ENCODE assay signal across 8 mouse cellular contexts in the genomic region with DNA sequence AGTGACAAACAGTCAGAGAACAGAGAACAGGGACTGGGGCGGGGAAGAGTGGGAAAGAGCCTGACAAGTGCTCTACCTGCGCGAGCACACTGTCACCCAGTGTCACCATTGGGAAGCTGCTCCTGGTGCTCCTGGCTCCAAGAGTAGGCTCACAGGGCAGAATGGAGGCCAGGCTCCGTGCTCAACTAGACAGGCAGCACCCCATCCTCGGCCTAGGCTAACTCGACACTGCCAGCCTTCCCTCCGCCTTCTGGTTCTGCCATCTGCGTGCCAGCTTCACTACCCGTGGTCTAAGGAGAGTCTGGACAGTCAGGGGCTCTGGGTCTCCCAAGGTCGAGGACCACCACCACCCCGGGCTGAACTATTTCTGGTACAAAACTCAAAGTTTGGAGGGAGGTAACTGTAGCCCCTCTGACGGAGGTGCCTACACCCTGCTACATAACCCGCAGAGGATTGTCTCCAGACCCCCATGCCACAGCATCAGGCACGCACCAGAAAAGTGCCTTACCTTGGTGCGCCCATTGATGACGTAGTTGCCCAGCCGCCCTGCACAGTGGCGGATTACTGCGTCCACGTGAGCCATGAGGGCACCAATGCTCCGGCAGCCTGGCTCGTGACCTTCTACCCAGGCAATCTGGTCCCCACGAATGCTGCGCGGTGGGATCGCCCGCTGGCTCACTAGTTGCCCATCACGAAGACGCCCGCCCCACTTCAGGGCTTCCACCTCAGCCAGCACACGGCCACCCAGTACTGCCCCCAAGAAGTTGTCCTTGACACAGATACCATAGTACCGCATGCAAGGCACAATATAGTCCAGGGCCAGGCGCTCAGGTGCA. TPM values are rescaled to one million over a fixed set of nuclear protein-coding genes. Genes with fewer than 3 reads are reported as not detected.
DNase-seq lines count a peak whose midpoint lies in the region; ATAC-seq lines count a peak whose summit lies in the region.

No protein-coding gene starts in this region.

- H3K9ac ChIP-seq in heart, embryonic 12.5 days = peak overlapping the region; percentile 90
- H3K9ac ChIP-seq in heart, embryonic 15.5 days = peak overlapping the region; percentile 74; the same call in 1 of the 2 replicates
- peak overlapping the region; percentile 26; the same call in 1 of the 2 replicates for H3K9ac ChIP-seq in limb, embryonic 15.5 days

- peak overlapping the region; percentile 84 for H3K4me2 ChIP-seq in heart, embryonic 12.5 days
- peak overlapping the region; percentile 82 for H3K4me2 ChIP-seq in heart, embryonic 15.5 days
- H3K4me2 ChIP-seq in limb, embryonic 15.5 days = peak overlapping the region; percentile 83

- H3K4me3 ChIP-seq in heart, embryonic 12.5 days = peak overlapping the region; percentile 87
- H3K4me3 ChIP-seq in heart, embryonic 15.5 days = peak overlapping the region; percentile 66
- peak overlapping the region; percentile 77 for H3K4me3 ChIP-seq in limb, embryonic 15.5 days

- peaks cover 66% of the 10 kb centered on the region for H3K4me1 ChIP-seq in heart, embryonic 12.5 days (replicated peaks)
- peaks cover 66% of the 10 kb centered on the region for H3K4me1 ChIP-seq in heart, embryonic 15.5 days (replicated peaks)
- H3K4me1 ChIP-seq in limb, embryonic 15.5 days = peaks cover 70% of the 10 kb centered on the region

- H3K27me3 ChIP-seq in heart, embryonic 12.5 days (replicated peaks) = no peaks in the 10 kb centered on the region
- no peaks in the 10 kb centered on the region for H3K27me3 ChIP-seq in heart, embryonic 15.5 days
- H3K27me3 ChIP-seq in limb, embryonic 15.5 days = no peaks in the 10 kb centered on the region

- H3K9me3 ChIP-seq in heart, embryonic 12.5 days (replicated peaks) = no peaks in the 10 kb centered on the region
- no peaks in the 10 kb centered on the region for H3K9me3 ChIP-seq in heart, embryonic 15.5 days (replicated peaks)
- no peaks in the 10 kb centered on the region for H3K9me3 ChIP-seq in limb, embryonic 15.5 days

- H3K27ac ChIP-seq in heart, embryonic 12.5 days (ENCODE audit: poor library complexity, severe bottlenecking) = no peak overlapping the region
- H3K27ac ChIP-seq in heart, embryonic 15.5 days = no peak overlapping the region
- no peak overlapping the region for H3K27ac ChIP-seq in limb, embryonic 15.5 days

- 76% methylated on average over 33 of the region's 33 CpGs for WGBS in heart, embryonic 12.5 days
- 81% methylated on average over 33 of the region's 33 CpGs for WGBS in heart, embryonic 15.5 days
- 81% methylated on average over 33 of the region's 33 CpGs for WGBS in limb, embryonic 15.5 days

- H3K36me3 ChIP-seq in heart, embryonic 12.5 days = peaks cover 55% of the 10 kb centered on the region
- H3K36me3 ChIP-seq in heart, embryonic 15.5 days = peaks cover 16% of the 10 kb centered on the region
- peaks cover 48% of the 10 kb centered on the region for H3K36me3 ChIP-seq in limb, embryonic 15.5 days

- no peak for ATAC-seq in heart, embryonic 12.5 days (ENCODE audit: insufficient number of reproducible peaks, low FRiP score)
- ATAC-seq in heart, embryonic 15.5 days (replicated peaks; ENCODE audit: insufficient number of reproducible peaks, insufficient read depth, low FRiP score, low read depth) = no peak
- ATAC-seq in limb, embryonic 15.5 days (ENCODE audit: insufficient number of reproducible peaks, low FRiP score, low TSS enrichment, low read depth) = no peak
- no peak for ATAC-seq in activated CD4-positive, CD25-positive, alpha-beta regulatory T cell, adult 4 months

- DNase-seq in heart, postnatal 14 days = no peak
- DNase-seq in adrenal gland, postnatal 36 days = peak; percentile 71
- DNase-seq in urinary bladder, postnatal 10 days (ENCODE audit: low spot score) = no peak
- no peak for DNase-seq in spleen, postnatal 10 days (ENCODE audit: low spot score in 2 of 2)

- intact Hi-C loops in heart, postnatal 14 days (cut with DNase I) = loop anchor here (5.0 to 10.0 kb wide), 2 partner anchors 33 to 320 kb away; partner anchors contain the start of genes BC024978, Sertad1 and Snrpa

RNA-seq across cellular contexts. Expression of gene Egln2, which starts 2.3 kb away (rescaled TPM):
- 56.5 and 57.4 TPM in 2 replicates for polyA plus RNA-seq in heart, embryonic 12.5 days (2016; fragmentation: Nextera tagmentation; extraction: Ambion mirVana)
- 10 to 100 TPM; 60.1 to 60.6 TPM for total RNA-seq in heart, postnatal 14 days (2021)
- 100 to 1,000 TPM in 1 of 2 experiments, 10 to 100 TPM in 1; 86.0 to 106 TPM for total RNA-seq in adrenal gland, postnatal 36 days (2021)
- 45.7 and 65.8 TPM in 2 replicates for polyA plus RNA-seq in heart, embryonic 15.5 days (2015; fragmentation: Nextera tagmentation; extraction: Ambion mirVana)
- 74.5 and 78.3 TPM in 2 replicates for polyA plus RNA-seq in limb, embryonic 15.5 days (2015; fragmentation: Nextera tagmentation; extraction: Ambion mirVana)
- 10 to 100 TPM; 12.4 to 14.3 TPM for polyA plus RNA-seq in activated CD4-positive, CD25-positive, alpha-beta regulatory T cell, adult 4 months (2017; shearing (Covaris generic))

RNA-seq across cellular contexts. Expression of gene Cyp2t4, which starts 10.8 kb away (rescaled TPM):
- polyA plus RNA-seq in heart, embryonic 12.5 days (2016; fragmentation: Nextera tagmentation; extraction: Ambion mirVana) = not detected in 2 replicates
- total RNA-seq in heart, postnatal 14 days (2021) = not detected
- not detected for total RNA-seq in adrenal gland, postnatal 36 days (2021)
- polyA plus RNA-seq in heart, embryonic 15.5 days (2015; fragmentation: Nextera tagmentation; extraction: Ambion mirVana) = 0.11 TPM in 1 of 2 replicates, not detected in the other
- 0.09 TPM in 1 of 2 replicates, not detected in the other for polyA plus RNA-seq in limb, embryonic 15.5 days (2015; fragmentation: Nextera tagmentation; extraction: Ambion mirVana)
- polyA plus RNA-seq in activated CD4-positive, CD25-positive, alpha-beta regulatory T cell, adult 4 months (2017; shearing (Covaris generic)) = under 1 TPM in 1 of 2 experiments, not detected in 1; 0.41 TPM

RNA-seq across cellular contexts. Expression of gene Rab4b, which starts 14.4 kb away (rescaled TPM):
- polyA plus RNA-seq in heart, embryonic 12.5 days (2016; fragmentation: Nextera tagmentation; extraction: Ambion mirVana) = 51.2 and 53.5 TPM in 2 replicates
- total RNA-seq in heart, postnatal 14 days (2021) = 10 to 100 TPM; 21.9 to 22.1 TPM
- total RNA-seq in adrenal gland, postnatal 36 days (2021) = 10 to 100 TPM; 50.9 to 59.0 TPM
- 43.0 and 52.6 TPM in 2 replicates for polyA plus RNA-seq in heart, embryonic 15.5 days (2015; fragmentation: Nextera tagmentation; extraction: Ambion mirVana)
- 70.5 and 73.3 TPM in 2 replicates for polyA plus RNA-seq in limb, embryonic 15.5 days (2015; fragmentation: Nextera tagmentation; extraction: Ambion mirVana)
- 100 to 1,000 TPM; 126 to 166 TPM for polyA plus RNA-seq in activated CD4-positive, CD25-positive, alpha-beta regulatory T cell, adult 4 months (2017; shearing (Covaris generic))

RNA-seq across cellular contexts. Expression of gene Gm21983, which starts 16.6 kb away (rescaled TPM):
- polyA plus RNA-seq in heart, embryonic 12.5 days (2016; fragmentation: Nextera tagmentation; extraction: Ambion mirVana) = 0.34 and 0.64 TPM in 2 replicates
- total RNA-seq in heart, postnatal 14 days (2021) = not detected
- total RNA-seq in adrenal gland, postnatal 36 days (2021) = not detected
- polyA plus RNA-seq in heart, embryonic 15.5 days (2015; fragmentation: Nextera tagmentation; extraction: Ambion mirVana) = not detected in 2 replicates
- polyA plus RNA-seq in limb, embryonic 15.5 days (2015; fragmentation: Nextera tagmentation; extraction: Ambion mirVana) = 0.90 and 1.2 TPM in 2 replicates
- polyA plus RNA-seq in activated CD4-positive, CD25-positive, alpha-beta regulatory T cell, adult 4 months (2017; shearing (Covaris generic)) = under 1 TPM in 1 of 2 experiments, not detected in 1; 0.52 TPM

RNA-seq across cellular contexts. Expression of gene Mia, which starts 16.6 kb away (rescaled TPM):
- 0.92 TPM in 1 of 2 replicates, not detected in the other for polyA plus RNA-seq in heart, embryonic 12.5 days (2016; fragmentation: Nextera tagmentation; extraction: Ambion mirVana)
- not detected for total RNA-seq in heart, postnatal 14 days (2021)
- total RNA-seq in adrenal gland, postnatal 36 days (2021) = under 1 TPM; 0.50 to 0.56 TPM
- polyA plus RNA-seq in heart, embryonic 15.5 days (2015; fragmentation: Nextera tagmentation; extraction: Ambion mirVana) = 4.9 and 12.8 TPM in 2 replicates
- polyA plus RNA-seq in limb, embryonic 15.5 days (2015; fragmentation: Nextera tagmentation; extraction: Ambion mirVana) = 127 and 146 TPM in 2 replicates
- under 1 TPM in 1 of 2 experiments, not detected in 1; 0.34 TPM for polyA plus RNA-seq in activated CD4-positive, CD25-positive, alpha-beta regulatory T cell, adult 4 months (2017; shearing (Covaris generic))

Comparison
In these comparisons a context has a peak if more than half of its experiments do, and no peak if none do; other contexts are left out.
1. H3K9ac ChIP-seq: peak in every context shown above with its lines; median percentile 90 in heart, embryonic 12.5 days; 74 in heart, embryonic 15.5 days; 26 in limb, embryonic 15.5 days.
2. DNase-seq: peak in adrenal gland, postnatal 36 days (2 of 2); none in heart, postnatal 14 days (0 of 2), urinary bladder, postnatal 10 days (single experiment) and spleen, postnatal 10 days (0 of 2).
3. Peak in every context shown above with its lines, with median percentiles within 50 percentile points of each other: H3K4me2 ChIP-seq and H3K4me3 ChIP-seq.